Mouse (Mus musculus) cortical plate, adult 2 months (tissue): ENCODE results near the gene Zeb2.

Experiments
- CTCF ChIP-seq: fragments of 200-500 bp; IDR thresholded peaks from 2 replicates; pipeline ENCODE4 v1.5.1; 2011; ENCODE audit warnings: mild to moderate bottlenecking, control low read depth, low read length; ENCODE audit not compliant: insufficient read depth; ENCODE audit errors: extremely low read depth
- POLR2A ChIP-seq: fragments of 200-500 bp; IDR thresholded peaks from 2 replicates; pipeline ENCODE4 v1.6.1; 2011; ENCODE audit warnings: mild to moderate bottlenecking, low read length, control low read depth; ENCODE audit not compliant: insufficient read depth; ENCODE audit errors: extremely low read depth

GRCm38 (mm10) chr2:44961192-44961591, 156.0 kb downstream of the Zeb2 start:
- no peak for TF ChIP-seq CTCF
- TF ChIP-seq POLR2A, result no peak
